Mouse (Mus musculus): ENCODE measurements at regions not wholly inside any gene's neighbourhood (a gene's known extent, or its start where the extent isn't known, plus 50 kb on each side); places are given as distances from the start of the nearest gene placed in this dataset.
A peak's percentile ranks its signal among the peaks of the same experiment; 100 is the strongest.

DNA sequence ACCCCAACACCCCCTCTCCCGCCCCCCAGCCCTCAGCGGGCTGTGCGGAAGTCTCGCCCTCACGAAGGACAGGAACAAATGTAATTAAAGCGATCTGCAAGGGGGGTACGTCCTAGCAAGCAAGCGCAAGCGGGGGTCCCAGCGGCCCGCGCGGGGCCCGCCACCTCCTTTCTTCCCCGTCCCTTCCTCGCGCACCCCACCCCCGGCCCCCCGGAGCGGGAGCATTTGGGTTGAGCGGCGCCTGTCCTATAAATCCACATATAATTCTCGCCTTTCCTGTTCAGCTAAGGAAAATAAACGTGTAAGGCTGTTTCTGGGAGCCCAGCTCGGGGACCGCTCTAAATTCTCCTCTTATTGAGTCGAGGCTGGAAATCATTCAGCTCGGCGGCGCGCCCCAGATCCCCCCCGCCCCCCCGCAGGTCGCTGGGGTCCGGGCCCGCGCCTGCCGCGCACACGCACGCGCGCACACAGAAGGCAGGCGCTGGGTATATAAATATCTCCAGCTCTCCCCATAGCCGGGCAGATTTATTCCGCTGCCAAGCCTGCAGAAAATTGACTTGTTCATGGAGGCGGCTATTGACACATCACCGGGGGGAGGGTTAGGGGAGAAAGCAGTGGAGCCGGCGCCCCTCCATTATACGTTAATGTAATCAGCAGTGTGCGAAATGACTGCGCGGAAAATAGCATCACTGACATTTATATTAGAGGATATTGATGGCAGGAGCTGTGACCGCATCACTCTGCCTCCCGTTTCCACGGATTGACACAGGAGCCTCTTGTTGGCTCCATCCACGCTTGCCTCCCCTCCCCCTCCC, 61.6 kb upstream of the Btrc start:
- Histone ChIP-seq H3K4me3 (ENCODE audit: low read depth, low read length) (peak overlapping the region; percentile 65), H3K36me3 (ENCODE audit: control insufficient read depth, insufficient read depth, low read length, poor library complexity, severe bottlenecking) (no peaks in the 10 kb centered on the region), H3K9ac (ENCODE audit: low read depth, poor library complexity, severe bottlenecking) (peak overlapping the region; percentile 70), H3K9me3 (replicated peaks; ENCODE audit: control insufficient read depth, insufficient read depth, low read length, poor library complexity, severe bottlenecking) (no peaks in the 10 kb centered on the region), H3K27me3 (ENCODE audit: control insufficient read depth, insufficient read depth, low read length, poor library complexity, severe bottlenecking) (peaks cover 8% of the 10 kb centered on the region), H3K4me1 (ENCODE audit: control insufficient read depth, insufficient read depth, low read length) (no peaks in the 10 kb centered on the region), H3K27ac (ENCODE audit: insufficient read depth, low read length) (no peak overlapping the region)
- no peak for TF ChIP-seq EP300 (IDR thresholded peaks at IDR 0.05; ENCODE audit: insufficient read depth, low read depth, low read length)
- TF ChIP-seq POLR2A (IDR thresholded peaks at IDR 0.05; ENCODE audit: insufficient read depth, low read length) = no peak
- TF ChIP-seq CTCF (IDR thresholded peaks at IDR 0.05; ENCODE audit: low read depth, low read length) = no peak

DNA sequence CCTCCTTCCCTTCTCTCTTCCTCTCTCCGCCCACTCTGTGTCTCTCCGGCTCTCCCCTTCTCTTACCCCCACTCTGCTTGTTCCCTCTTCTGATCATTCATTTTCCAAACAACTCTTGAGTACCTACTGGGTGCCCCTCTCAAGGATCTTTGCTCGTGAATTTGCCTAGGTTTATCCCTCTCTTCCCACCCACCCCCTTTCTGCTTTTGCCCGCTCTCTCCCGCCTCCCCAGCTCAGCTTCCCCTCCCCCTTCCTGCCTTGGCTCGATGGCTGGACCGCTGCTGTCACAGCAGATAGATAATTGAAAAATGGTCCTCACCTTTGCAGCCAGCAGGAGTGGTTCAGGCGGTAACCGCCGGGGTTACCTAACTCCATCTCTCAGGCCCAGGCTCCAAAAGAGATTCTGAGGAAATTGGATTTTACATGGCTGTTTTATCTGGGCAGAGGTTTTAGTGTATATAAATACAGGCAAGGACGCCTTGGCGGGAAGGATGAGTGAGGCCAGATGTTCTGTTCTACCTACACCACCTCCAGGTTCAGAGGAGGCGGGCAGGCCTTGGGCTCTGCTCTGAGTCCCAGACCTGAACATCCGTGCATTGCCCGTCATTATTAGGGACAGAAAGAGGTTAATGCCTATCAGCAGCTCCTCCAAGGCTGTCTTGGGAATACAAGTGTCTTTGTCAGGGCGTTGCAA, 60.8 kb upstream of the Btrc start:
- no peaks in the 10 kb centered on the region for H3K4me1 ChIP-seq (ENCODE audit: control insufficient read depth, insufficient read depth, low read length)
- peak overlapping the region; percentile 70; the same call in 1 of the 2 replicates for H3K9ac ChIP-seq (ENCODE audit: low read depth, poor library complexity, severe bottlenecking)

DNA sequence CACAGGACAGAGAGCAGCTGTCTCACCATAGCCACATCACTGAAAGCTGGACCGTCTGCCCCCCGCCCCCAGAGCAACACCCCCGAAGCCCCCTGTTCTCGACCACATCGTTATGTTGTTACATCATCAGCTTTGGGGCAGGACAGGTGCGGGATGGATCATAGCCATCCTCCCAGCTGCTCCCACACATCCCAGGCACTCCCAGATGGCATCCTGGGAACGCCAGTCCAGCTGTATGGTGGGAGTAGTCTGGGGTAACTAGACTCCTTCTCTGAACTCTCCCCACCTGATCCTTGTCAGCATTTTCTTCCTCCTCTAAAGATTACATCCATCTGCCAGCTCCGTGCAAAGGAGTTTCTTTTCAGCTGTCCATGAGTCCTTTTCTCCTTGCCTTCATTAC, 59.0 kb upstream of the Btrc start:
- no peak overlapping the region for H3K27ac ChIP-seq (ENCODE audit: insufficient read depth, low read length)
- no peak overlapping the region for H3K9ac ChIP-seq (ENCODE audit: low read depth, poor library complexity, severe bottlenecking)
- no peaks in the 10 kb centered on the region for H3K9me3 ChIP-seq (replicated peaks; ENCODE audit: control insufficient read depth, insufficient read depth, low read length, poor library complexity, severe bottlenecking)
- no peaks in the 10 kb centered on the region for H3K36me3 ChIP-seq (ENCODE audit: control insufficient read depth, insufficient read depth, low read length, poor library complexity, severe bottlenecking)
- TF ChIP-seq CTCF (IDR thresholded peaks at IDR 0.05; ENCODE audit: low read depth, low read length) (no peak), EP300 (IDR thresholded peaks at IDR 0.05; ENCODE audit: insufficient read depth, low read depth, low read length) (no peak), POLR2A (IDR thresholded peaks at IDR 0.05; ENCODE audit: insufficient read depth, low read length) (no peak)
- no peak overlapping the region for H3K4me3 ChIP-seq (ENCODE audit: low read depth, low read length)
- H3K27me3 ChIP-seq (ENCODE audit: control insufficient read depth, insufficient read depth, low read length, poor library complexity, severe bottlenecking) = peaks cover 8% of the 10 kb centered on the region
- no peaks in the 10 kb centered on the region for H3K4me1 ChIP-seq (ENCODE audit: control insufficient read depth, insufficient read depth, low read length)

More for the DNA sequence above, 60.8 kb upstream of the Btrc start:
- TF ChIP-seq CTCF (IDR thresholded peaks at IDR 0.05; ENCODE audit: low read depth, low read length) (no peak), POLR2A (IDR thresholded peaks at IDR 0.05; ENCODE audit: insufficient read depth, low read length) (no peak), EP300 (IDR thresholded peaks at IDR 0.05; ENCODE audit: insufficient read depth, low read depth, low read length) (no peak)
- Histone ChIP-seq H3K27ac (ENCODE audit: insufficient read depth, low read length) (no peak overlapping the region), H3K36me3 (ENCODE audit: control insufficient read depth, insufficient read depth, low read length, poor library complexity, severe bottlenecking) (no peaks in the 10 kb centered on the region), H3K27me3 (ENCODE audit: control insufficient read depth, insufficient read depth, low read length, poor library complexity, severe bottlenecking) (peaks cover 8% of the 10 kb centered on the region), H3K9me3 (replicated peaks; ENCODE audit: control insufficient read depth, insufficient read depth, low read length, poor library complexity, severe bottlenecking) (no peaks in the 10 kb centered on the region), H3K4me3 (ENCODE audit: low read depth, low read length) (peak overlapping the region; percentile 65)

DNA sequence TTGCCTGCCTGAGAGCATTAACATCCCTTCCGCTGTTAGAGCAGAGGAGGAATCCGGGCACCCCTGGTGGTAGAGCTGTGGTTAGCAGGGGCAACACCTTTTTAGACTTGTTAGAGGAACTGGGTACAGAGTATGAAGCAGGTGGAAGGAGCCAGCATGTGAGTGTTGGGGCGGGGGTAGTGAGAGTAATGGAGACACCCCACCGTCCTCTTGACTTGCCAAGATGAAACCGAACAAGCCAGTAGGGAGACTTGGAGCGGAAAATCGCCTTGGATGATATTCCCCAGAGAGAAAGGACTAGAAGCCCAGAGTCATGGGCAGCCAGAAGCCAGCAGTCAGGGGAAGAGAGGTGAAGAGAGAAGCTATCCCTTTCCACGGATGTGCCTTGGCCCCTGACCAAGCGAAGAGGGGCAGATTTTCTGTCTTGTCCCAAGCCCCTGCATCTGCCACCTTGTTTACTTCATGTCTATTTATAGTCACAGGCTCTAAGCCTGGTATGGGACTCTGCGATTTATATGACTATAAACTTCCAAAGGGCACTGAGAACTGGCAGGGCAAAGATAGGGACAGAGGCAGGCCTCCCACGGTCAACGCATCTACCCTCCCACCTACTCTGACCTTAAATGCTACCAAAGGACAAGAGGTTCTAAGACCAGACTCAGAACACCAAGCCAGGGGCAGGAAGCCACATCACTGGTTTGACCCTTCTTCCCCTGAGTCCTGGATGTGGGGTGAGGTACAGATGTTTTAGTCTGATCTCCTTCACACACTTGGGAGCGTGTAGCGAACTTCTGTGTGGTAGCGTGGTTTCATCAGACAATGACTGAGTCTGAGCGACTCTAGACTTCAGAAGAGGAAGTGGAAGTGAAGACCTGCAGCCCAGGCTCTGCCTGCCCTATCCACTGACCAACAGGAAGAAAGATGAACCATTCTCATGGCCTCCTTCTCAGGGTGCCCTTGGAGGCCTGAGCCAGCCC, 55.9 kb upstream of the Btrc start:
- no peak overlapping the region for H3K9ac ChIP-seq (ENCODE audit: low read depth, poor library complexity, severe bottlenecking)
- H3K36me3 ChIP-seq (ENCODE audit: control insufficient read depth, insufficient read depth, low read length, poor library complexity, severe bottlenecking) = no peaks in the 10 kb centered on the region
- no peaks in the 10 kb centered on the region for H3K9me3 ChIP-seq (replicated peaks; ENCODE audit: control insufficient read depth, insufficient read depth, low read length, poor library complexity, severe bottlenecking)
- H3K27me3 ChIP-seq (ENCODE audit: control insufficient read depth, insufficient read depth, low read length, poor library complexity, severe bottlenecking) = no peaks in the 10 kb centered on the region
- peaks cover 3% of the 10 kb centered on the region for H3K4me1 ChIP-seq (ENCODE audit: control insufficient read depth, insufficient read depth, low read length)
- no peak overlapping the region for H3K27ac ChIP-seq (ENCODE audit: insufficient read depth, low read length)
- no peak overlapping the region for H3K4me3 ChIP-seq (ENCODE audit: low read depth, low read length)
- TF ChIP-seq CTCF (IDR thresholded peaks at IDR 0.05; ENCODE audit: low read depth, low read length) = no peak
- no peak for TF ChIP-seq EP300 (IDR thresholded peaks at IDR 0.05; ENCODE audit: insufficient read depth, low read depth, low read length)
- TF ChIP-seq POLR2A (IDR thresholded peaks at IDR 0.05; ENCODE audit: insufficient read depth, low read length) = no peak

DNA sequence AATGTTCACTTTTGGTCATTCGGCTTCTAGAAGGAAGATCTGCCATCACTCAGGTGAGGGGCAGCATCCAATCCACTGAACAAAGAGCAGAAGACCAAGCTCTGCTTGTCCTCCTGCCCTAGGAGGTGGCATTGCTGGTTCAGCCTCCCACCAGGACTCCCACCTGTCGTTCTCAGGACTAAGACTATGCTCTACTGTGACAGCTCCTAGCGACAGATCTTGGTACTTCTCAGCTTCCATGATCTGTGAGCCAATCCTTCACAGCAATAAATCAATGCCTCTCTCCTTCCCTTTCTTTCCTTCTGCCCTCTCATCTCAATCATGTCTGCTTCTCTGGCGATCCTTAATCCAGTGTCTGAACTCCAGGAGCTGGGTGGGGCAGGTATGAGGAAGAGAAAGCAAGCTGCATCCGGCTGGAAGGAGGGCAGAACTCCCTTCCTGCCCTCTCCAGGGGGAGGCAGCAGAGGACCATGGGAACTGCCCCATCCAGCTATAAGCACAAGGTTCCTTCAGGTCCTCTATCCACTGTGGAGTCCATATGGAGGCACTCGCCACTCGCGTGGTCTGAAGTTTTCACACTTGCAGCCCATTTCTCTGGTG, 54.8 kb upstream of the Btrc start:
- Histone ChIP-seq H3K27me3 (ENCODE audit: control insufficient read depth, insufficient read depth, low read length, poor library complexity, severe bottlenecking) (no peaks in the 10 kb centered on the region), H3K4me1 (ENCODE audit: control insufficient read depth, insufficient read depth, low read length) (peaks cover 3% of the 10 kb centered on the region)

More for the DNA sequence above, 54.8 kb upstream of the Btrc start:
- TF ChIP-seq EP300 (IDR thresholded peaks at IDR 0.05; ENCODE audit: insufficient read depth, low read depth, low read length) (no peak), CTCF (IDR thresholded peaks at IDR 0.05; ENCODE audit: low read depth, low read length) (peak; percentile 51)
- no peaks in the 10 kb centered on the region for H3K36me3 ChIP-seq (ENCODE audit: control insufficient read depth, insufficient read depth, low read length, poor library complexity, severe bottlenecking)
- no peak overlapping the region for H3K27ac ChIP-seq (ENCODE audit: insufficient read depth, low read length)
- no peaks in the 10 kb centered on the region for H3K9me3 ChIP-seq (replicated peaks; ENCODE audit: control insufficient read depth, insufficient read depth, low read length, poor library complexity, severe bottlenecking)
- H3K9ac ChIP-seq (ENCODE audit: low read depth, poor library complexity, severe bottlenecking) = no peak overlapping the region
- H3K4me3 ChIP-seq (ENCODE audit: low read depth, low read length) = no peak overlapping the region

Measured in ES-Bruce4 (cell line).